Mouse (Mus musculus) C2C12 (cell line): ENCODE results near the gene Oscar. TPM values are rescaled to one million over a fixed set of nuclear protein-coding genes. Genes with fewer than 3 reads are reported as not detected.
A peak's percentile ranks its signal among the peaks of the same experiment; 100 is the strongest.

Source experiments
- H3K27me3 ChIP-seq: one replicate; pipeline ENCODE4 v1.6.1; 2011; ENCODE audit not compliant: control insufficient read depth, insufficient read depth, insufficient read length
- H3K36me3 ChIP-seq: one replicate; pipeline ENCODE4 v1.6.1; 2011; ENCODE audit not compliant: control insufficient read depth, insufficient read depth
- H3K4me3 ChIP-seq: one replicate; pipeline ENCODE4 v1.5.1; 2011; ENCODE audit warnings: mild to moderate bottlenecking, control low read depth; ENCODE audit not compliant: poor library complexity, insufficient read depth, severe bottlenecking
- H3K79me2 ChIP-seq: one replicate; pipeline ENCODE4 v1.6.1; 2011; ENCODE audit not compliant: control insufficient read depth, insufficient read depth
- H3K79me3 ChIP-seq: one replicate; pipeline ENCODE4 v1.6.1; 2011; ENCODE audit warnings: low read depth, control low read depth
- H3ac ChIP-seq: one replicate; pipeline ENCODE3; 2011; ENCODE audit warnings: low read depth; ENCODE audit not compliant: control insufficient read depth, insufficient read length
- CEBPB ChIP-seq: IDR thresholded peaks from one replicate; pipeline ENCODE4 v1.6.1; 2011; ENCODE audit warnings: low read depth, mild to moderate bottlenecking, control low read depth, moderate library complexity
- CTCF ChIP-seq: IDR thresholded peaks from one replicate; pipeline ENCODE4 v1.5.1; 2011; ENCODE audit not compliant: control insufficient read depth, insufficient read depth, insufficient read length
- FOSL1 ChIP-seq: IDR thresholded peaks from one replicate; pipeline ENCODE4 v1.8.0; 2011; ENCODE audit warnings: mild to moderate bottlenecking, low read length; ENCODE audit not compliant: poor library complexity, insufficient read depth, severe bottlenecking
- MAX ChIP-seq: IDR thresholded peaks from one replicate; pipeline ENCODE4 v1.6.1; 2011; ENCODE audit warnings: mild to moderate bottlenecking, control low read depth
- MYOD1 ChIP-seq: IDR thresholded peaks from one replicate; pipeline ENCODE4 v1.6.1; 2011; ENCODE audit warnings: low read depth; ENCODE audit not compliant: control insufficient read depth, insufficient read length
- MYOG ChIP-seq: IDR thresholded peaks from one replicate; pipeline ENCODE4 v1.6.1; 2011; ENCODE audit not compliant: control insufficient read depth, insufficient read length; ENCODE audit errors: extremely low read depth
- USF1 ChIP-seq: IDR thresholded peaks from one replicate; pipeline ENCODE4 v1.6.1; 2011; ENCODE audit warnings: low read depth, mild to moderate bottlenecking, control low read depth, moderate library complexity
- polyA plus RNA-seq: library from polyadenylated mRNA; unstranded; fragments of >200 nt; fragmentation: generic; extraction: Trizol; gene quantifications from one replicate; pipeline ENCODE4 v1.2.1, GENCODE M21; 2012; ENCODE audit warnings: missing spikeins

Oscar gene
- polyA plus RNA-seq, 1 experiment, result 0.05 TPM

DNA sequence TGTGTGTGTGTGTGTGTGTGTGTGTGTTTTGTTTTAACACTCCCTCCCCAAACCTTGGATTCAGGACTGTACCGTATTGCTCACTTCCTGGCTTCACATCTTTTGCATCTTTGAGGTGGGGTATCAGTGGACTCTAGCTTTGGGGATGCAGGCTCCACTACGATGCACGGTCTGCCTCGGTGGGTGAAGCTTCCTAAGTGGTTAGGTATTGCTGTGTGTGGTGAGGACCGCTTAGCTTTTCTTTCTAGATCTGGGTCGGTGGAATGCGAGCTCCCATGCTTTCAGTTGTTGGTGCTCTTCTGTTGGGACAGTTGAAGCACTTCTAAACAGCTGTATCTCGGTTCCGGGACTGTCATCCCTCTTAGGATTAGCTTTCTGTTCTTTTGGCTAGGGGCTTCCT lies 30.2 kb upstream of the Oscar start:
- H3K4me3 ChIP-seq, result peak overlapping the region; percentile 57
- TF ChIP-seq USF1, result no peak
- TF ChIP-seq CTCF, result no peak
- no peak for TF ChIP-seq CEBPB
- no peak for TF ChIP-seq MAX
- no peak for TF ChIP-seq MYOG
- TF ChIP-seq MYOD1, result no peak
- TF ChIP-seq FOSL1, result no peak
- H3K27me3 ChIP-seq, result no peaks in the 10 kb centered on the region
- H3K79me3 ChIP-seq, result peaks cover 47% of the 10 kb centered on the region
- H3K79me2 ChIP-seq, result peaks cover 56% of the 10 kb centered on the region
- peak overlapping the region; percentile 100 for H3ac ChIP-seq
- peaks cover 8% of the 10 kb centered on the region for H3K36me3 ChIP-seq

- Histone ChIP-seq H3K27me3 (no peaks in the 10 kb centered on the region), H3K36me3 (peaks cover 9% of the 10 kb centered on the region), H3K79me2 (peaks cover 54% of the 10 kb centered on the region), H3K79me3 (peaks cover 44% of the 10 kb centered on the region), H3ac (peak overlapping the region; percentile 100), H3K4me3 (peak overlapping the region; percentile 57)
- TF ChIP-seq USF1 (no peak), CTCF (no peak), MYOD1 (no peak), MYOG (no peak), FOSL1 (no peak), CEBPB (no peak), MAX (no peak)
Observed at GRCm38 (mm10) chr7:3645488-3646025, 29.6 kb upstream of the Oscar start.

DNA sequence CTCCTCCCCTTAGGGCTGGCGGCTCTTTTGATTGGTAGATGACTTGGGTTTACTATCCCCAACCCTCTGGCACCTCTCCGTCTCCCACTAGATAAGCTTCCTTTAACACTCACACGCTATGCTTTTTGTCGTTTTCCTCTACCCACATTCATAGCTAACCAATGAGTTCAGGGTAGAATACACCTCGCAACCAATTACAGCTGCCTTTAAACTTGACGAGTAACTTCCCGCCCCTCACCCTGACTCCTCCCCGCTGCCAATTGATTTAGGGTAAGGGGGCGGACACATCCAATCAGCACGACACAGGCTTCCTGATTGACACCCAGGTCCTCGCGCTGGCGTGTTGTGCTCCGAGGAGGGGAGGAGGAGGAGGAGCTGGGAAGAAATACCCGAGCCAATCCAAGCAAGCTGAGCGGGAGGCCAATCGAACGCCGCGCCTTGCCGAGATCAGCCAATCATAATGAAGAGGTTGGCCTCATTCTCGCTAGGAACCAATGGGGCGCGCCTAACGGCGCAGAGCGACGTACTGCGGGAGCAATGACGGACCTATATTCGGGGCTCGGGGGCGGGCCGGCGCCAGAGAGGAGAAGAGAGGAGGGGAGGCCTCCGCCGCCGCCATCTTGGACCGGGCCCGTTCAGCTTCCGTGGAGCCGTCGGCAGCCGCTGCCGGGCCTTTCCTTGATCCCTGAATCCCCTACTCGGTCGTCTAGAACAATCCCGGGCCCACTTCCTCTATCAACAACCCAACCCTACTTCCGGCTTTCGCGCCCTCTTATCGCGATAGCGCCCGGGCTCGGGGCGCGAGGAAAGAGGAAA lies 28.9 kb upstream of the Oscar start, which contains the start of gene Cnot3:
Gene Cnot3, plus strand, starts transcription at position 597 of the 816 bp plus-strand sequence.
- Histone ChIP-seq H3K36me3 (peaks cover 12% of the 10 kb centered on the region), H3K4me3 (peak within 1 kb of the TSS; percentile 57), H3K79me2 (peaks cover 47% of the 10 kb centered on the region), H3K79me3 (peaks cover 41% of the 10 kb centered on the region), H3ac (peak within 1 kb of the TSS; percentile 100), H3K27me3 (no peaks in the 10 kb centered on the region)
- TF ChIP-seq FOSL1 (no peak), MYOD1 (no peak), MAX (no peak), CTCF (no peak), MYOG (no peak), CEBPB (no peak), USF1 (no peak)

GRCm38 (mm10) chr7:3644348-3644671 lies 28.4 kb upstream of the Oscar start:
- H3ac ChIP-seq, result peak overlapping the region; percentile 64
- TF ChIP-seq CTCF (no peak), MAX (no peak), FOSL1 (no peak), MYOG (no peak), USF1 (no peak), MYOD1 (no peak), CEBPB (no peak)
- H3K36me3 ChIP-seq, result peaks cover 14% of the 10 kb centered on the region
- H3K79me3 ChIP-seq, result peaks cover 38% of the 10 kb centered on the region
- no peaks in the 10 kb centered on the region for H3K27me3 ChIP-seq
- peaks cover 41% of the 10 kb centered on the region for H3K79me2 ChIP-seq
- H3K4me3 ChIP-seq, result peak overlapping the region; percentile 7

DNA sequence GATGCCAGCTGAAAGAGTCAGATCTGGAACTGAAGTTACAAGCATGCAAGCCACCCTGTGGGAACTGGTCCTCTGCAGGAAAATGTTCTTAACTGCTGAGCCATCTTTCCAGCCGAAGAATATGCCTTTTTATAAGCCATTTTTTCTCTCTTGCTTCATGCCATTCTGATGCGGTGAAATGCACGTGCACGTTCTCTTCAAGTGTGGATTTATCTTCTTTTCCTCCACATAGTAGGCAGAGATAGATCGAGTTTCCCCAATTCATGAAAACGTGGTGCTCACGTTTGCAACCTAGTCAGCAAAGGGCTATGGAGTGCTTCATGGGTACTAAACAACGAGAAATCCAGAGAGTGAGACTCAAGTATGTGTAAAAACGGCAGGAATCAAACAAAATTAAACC lies 27.9 kb upstream of the Oscar start:
- Histone ChIP-seq H3K79me3 (peaks cover 33% of the 10 kb centered on the region), H3K36me3 (peaks cover 14% of the 10 kb centered on the region), H3K4me3 (no peak overlapping the region), H3K27me3 (no peaks in the 10 kb centered on the region), H3ac (peak overlapping the region; percentile 19), H3K79me2 (peaks cover 36% of the 10 kb centered on the region)
- TF ChIP-seq USF1, result no peak

DNA sequence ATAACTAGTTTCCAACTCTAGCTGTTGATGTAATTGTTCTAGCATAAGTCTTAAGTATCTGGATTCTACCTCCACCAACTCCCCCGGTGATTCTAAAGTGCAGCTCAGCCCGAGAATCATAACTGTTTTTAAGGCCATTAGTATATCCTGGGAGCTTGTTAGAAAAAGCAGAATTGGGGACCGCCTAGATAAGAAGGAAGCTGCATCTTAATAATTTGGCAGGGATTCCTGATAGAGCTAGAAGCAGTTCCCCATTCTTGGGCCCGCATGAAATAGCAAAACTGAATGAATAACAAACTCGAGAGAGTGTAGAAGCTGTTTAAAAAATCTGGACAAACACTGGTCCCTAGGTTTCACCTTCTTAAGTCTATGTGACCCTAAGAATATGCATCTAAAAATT lies 27.5 kb upstream of the Oscar start:
- H3K4me3 ChIP-seq, result no peak overlapping the region

More for the DNA sequence above, 27.5 kb upstream of the Oscar start:
- Histone ChIP-seq H3K36me3 (peaks cover 16% of the 10 kb centered on the region), H3K79me3 (peaks cover 29% of the 10 kb centered on the region), H3K27me3 (no peaks in the 10 kb centered on the region), H3K79me2 (peaks cover 32% of the 10 kb centered on the region), H3ac (no peak overlapping the region)
- TF ChIP-seq USF1 (no peak), CTCF (no peak), MYOG (no peak), CEBPB (no peak), FOSL1 (no peak), MYOD1 (no peak), MAX (no peak)
